Mouse (Mus musculus) CD4-positive naive resting alpha-beta T cell, adult 76 days (primary cell): ENCODE results near the gene Rxfp3. TPM values are rescaled to one million over a fixed set of nuclear protein-coding genes. Genes with fewer than 3 reads are reported as not detected.

Experiments used
- total RNA-seq: library from RNA; stranded (reverse); gene quantifications from one replicate; pipeline ENCODE4 v1.2.4, GENCODE M21; 2023

Gene Rxfp3
- total RNA-seq: not detected

GRCm38 (mm10) chr15:11037711-11038110, at the start of gene Rxfp3:
Gene Rxfp3, minus strand, starts transcription at chr15:11037991.

GRCm38 (mm10) chr15:11064558-11065411, 27.0 kb upstream of the Rxfp3 start, which contains the start of gene Adamts12:
Gene Adamts12, plus strand, starts transcription at chr15:11064790.

GRCm38 (mm10) chr15:11000421-11000820, 37.4 kb downstream of the Rxfp3 start, which contains the start of gene Slc45a2:
Gene Slc45a2, plus strand, starts transcription at chr15:11000721.

Other genes starting within 250 kb of the Rxfp3 start
- gene C1qtnf3, start 85.7 kb downstream of the Rxfp3 start, total RNA-seq: not detected
- gene Amacr, start 56.2 kb downstream of the Rxfp3 start, total RNA-seq: 4.0 TPM
- gene Slc45a2, start 37.3 kb downstream of the Rxfp3 start, total RNA-seq: not detected
- not detected for gene Adamts12, start 26.8 kb upstream of the Rxfp3 start, total RNA-seq